Mouse (Mus musculus): ENCODE measurements around the gene Vav1. TPM values are rescaled to one million over a fixed set of nuclear protein-coding genes. Genes with fewer than 3 reads are reported as not detected.

The Vav1 gene
- polyA plus RNA-seq, 1 experiment from 2014 or later: 14.1 TPM

GRCm38 (mm10) chr17:57305593-57305992 is 26.7 kb downstream of the Vav1 start:
- no peak overlapping the region for H3K4me2 ChIP-seq (ENCODE audit: low read depth, low read length)
- no peaks in the 10 kb centered on the region for H3K9me3 ChIP-seq (ENCODE audit: low read length)
- TF ChIP-seq EP300 (IDR thresholded peaks at IDR 0.05; ENCODE audit: low read depth) (no peak), CTCF (IDR thresholded peaks at IDR 0.05; ENCODE audit: low read depth) (no peak)
- WGBS (ENCODE audit: insufficient replicate concordance): 69% methylated on average over 4 of the region's 4 CpGs
- no peaks in the 10 kb centered on the region for H3K27me3 ChIP-seq (ENCODE audit: insufficient read depth, low read length)
- ATAC-seq (no peak), DNase-seq (peak; percentile 40)
- H3K4me1 ChIP-seq (ENCODE audit: insufficient read depth): no peaks in the 10 kb centered on the region
- H3K9ac ChIP-seq (replicated peaks): no peak overlapping the region
- no peak overlapping the region for H3K27ac ChIP-seq (ENCODE audit: low read depth)
- H3K36me3 ChIP-seq (replicated peaks; ENCODE audit: insufficient read depth, low read length): peaks cover 21% of the 10 kb centered on the region
- H3K4me3 ChIP-seq (ENCODE audit: low read depth, low read length): no peak overlapping the region

DNA sequence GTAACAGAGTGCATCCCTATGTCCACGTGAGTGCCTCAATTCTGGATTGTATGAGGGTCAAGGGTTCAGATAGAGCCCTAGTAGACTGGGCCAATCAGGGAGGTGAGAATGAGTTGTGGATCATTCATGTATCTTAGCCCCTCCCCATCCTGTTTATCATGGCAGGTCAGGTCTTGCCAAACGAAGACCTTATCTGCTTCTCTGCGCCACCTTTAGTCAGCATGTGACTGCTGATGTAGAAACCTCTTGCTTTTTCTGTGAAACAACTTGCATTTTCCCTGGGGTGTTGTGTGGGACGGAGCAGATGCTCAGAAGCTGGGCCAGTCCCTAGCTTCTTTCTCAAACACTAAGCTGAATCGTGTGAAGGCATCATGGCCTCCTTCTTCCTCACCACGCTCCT is 28.2 kb downstream of the Vav1 start:
- Histone ChIP-seq H3K9ac (replicated peaks) (no peak overlapping the region), H3K27me3 (ENCODE audit: insufficient read depth, low read length) (no peaks in the 10 kb centered on the region), H3K4me2 (ENCODE audit: low read depth, low read length) (no peak overlapping the region), H3K9me3 (ENCODE audit: low read length) (no peaks in the 10 kb centered on the region), H3K4me3 (ENCODE audit: low read depth, low read length) (no peak overlapping the region), H3K27ac (ENCODE audit: low read depth) (no peak overlapping the region), H3K4me1 (ENCODE audit: insufficient read depth) (no peaks in the 10 kb centered on the region), H3K36me3 (replicated peaks; ENCODE audit: insufficient read depth, low read length) (peaks cover 24% of the 10 kb centered on the region)
- 63% methylated on average over 6 of the region's 6 CpGs for WGBS (ENCODE audit: insufficient replicate concordance)
- ATAC-seq (no peak), DNase-seq (no peak)
- TF ChIP-seq EP300 (IDR thresholded peaks at IDR 0.05; ENCODE audit: low read depth): no peak
- TF ChIP-seq CTCF (IDR thresholded peaks at IDR 0.05; ENCODE audit: low read depth): no peak

- no peak for ATAC-seq
- TF ChIP-seq CTCF (IDR thresholded peaks at IDR 0.05; ENCODE audit: low read depth): no peak
- no peak for TF ChIP-seq EP300 (IDR thresholded peaks at IDR 0.05; ENCODE audit: low read depth)
- no peaks in the 10 kb centered on the region for H3K9me3 ChIP-seq (ENCODE audit: low read length)
- 54% methylated on average over 13 of the region's 13 CpGs for WGBS (ENCODE audit: insufficient replicate concordance)
- peaks cover 10% of the 10 kb centered on the region for H3K36me3 ChIP-seq (replicated peaks; ENCODE audit: insufficient read depth, low read length)
- no peak for DNase-seq
- H3K4me3 ChIP-seq (ENCODE audit: low read depth, low read length): no peak overlapping the region
- no peaks in the 10 kb centered on the region for H3K4me1 ChIP-seq (ENCODE audit: insufficient read depth)
- no peaks in the 10 kb centered on the region for H3K27me3 ChIP-seq (ENCODE audit: insufficient read depth, low read length)
- no peak overlapping the region for H3K27ac ChIP-seq (ENCODE audit: low read depth)
- H3K4me2 ChIP-seq (ENCODE audit: low read depth, low read length): no peak overlapping the region
- no peak overlapping the region for H3K9ac ChIP-seq (replicated peaks)
Measured at GRCm38 (mm10) chr17:57311801-57312200, 32.9 kb downstream of the Vav1 start.

DNA sequence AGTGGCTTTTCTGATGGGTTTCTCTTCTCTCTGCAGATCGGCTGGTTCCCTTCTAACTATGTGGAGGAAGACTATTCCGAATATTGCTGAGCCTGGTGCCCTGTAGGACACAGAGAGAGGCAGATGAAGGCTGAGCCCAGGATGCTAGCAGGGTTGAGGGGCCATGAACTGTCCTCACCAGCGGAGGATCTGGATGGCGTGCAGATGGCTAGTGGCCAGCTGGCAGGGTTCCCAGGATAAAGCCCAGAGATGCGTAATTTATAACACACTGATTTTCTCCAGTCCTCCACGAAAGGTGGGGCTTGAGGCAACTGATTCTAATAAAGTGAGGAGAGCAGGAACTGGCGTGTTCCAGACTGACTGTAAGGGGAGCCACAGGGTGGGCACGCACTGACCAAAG is 48.7 kb downstream of the Vav1 start:
- DNase-seq (peak; percentile 38), ATAC-seq (no peak)
- Histone ChIP-seq H3K36me3 (replicated peaks; ENCODE audit: insufficient read depth, low read length) (peaks cover 16% of the 10 kb centered on the region; the same call in 1 of the 2 replicates), H3K9ac (replicated peaks) (no peak overlapping the region), H3K9me3 (ENCODE audit: low read length) (no peaks in the 10 kb centered on the region), H3K4me2 (ENCODE audit: low read depth, low read length) (no peak overlapping the region), H3K4me1 (ENCODE audit: insufficient read depth) (0 out of 2 replicates have a peak, but pooled peaks cover 4% of the 10 kb centered on the region), H3K4me3 (ENCODE audit: low read depth, low read length) (no peak overlapping the region), H3K27me3 (ENCODE audit: insufficient read depth, low read length) (no peaks in the 10 kb centered on the region), H3K27ac (ENCODE audit: low read depth) (no peak overlapping the region)
- TF ChIP-seq EP300 (IDR thresholded peaks at IDR 0.05; ENCODE audit: low read depth) (no peak), CTCF (IDR thresholded peaks at IDR 0.05; ENCODE audit: low read depth) (no peak)
- WGBS (ENCODE audit: insufficient replicate concordance): 62% methylated on average over 8 of the region's 8 CpGs

- 0 out of 2 replicates have a peak, but pooled peaks cover 4% of the 10 kb centered on the region for H3K4me1 ChIP-seq (ENCODE audit: insufficient read depth)
- no peak overlapping the region for H3K4me3 ChIP-seq (ENCODE audit: low read depth, low read length)
- no peak overlapping the region for H3K9ac ChIP-seq (replicated peaks)
- DNase-seq (no peak), ATAC-seq (peak; percentile 32; the same call in 1 of the 2 replicates)
- peaks cover 13% of the 10 kb centered on the region; the same call in 1 of the 2 replicates for H3K36me3 ChIP-seq (replicated peaks; ENCODE audit: insufficient read depth, low read length)
- no peak overlapping the region for H3K4me2 ChIP-seq (ENCODE audit: low read depth, low read length)
- H3K27me3 ChIP-seq (ENCODE audit: insufficient read depth, low read length): no peaks in the 10 kb centered on the region
- no peak overlapping the region for H3K27ac ChIP-seq (ENCODE audit: low read depth)
- TF ChIP-seq CTCF (IDR thresholded peaks at IDR 0.05; ENCODE audit: low read depth) (no peak), EP300 (IDR thresholded peaks at IDR 0.05; ENCODE audit: low read depth) (no peak)
- no peaks in the 10 kb centered on the region for H3K9me3 ChIP-seq (ENCODE audit: low read length)
- 46% methylated on average over 5 of the region's 6 CpGs for WGBS (ENCODE audit: insufficient replicate concordance)
Measured at GRCm38 (mm10) chr17:57328944-57329343, 50.0 kb downstream of the Vav1 start.

DNA sequence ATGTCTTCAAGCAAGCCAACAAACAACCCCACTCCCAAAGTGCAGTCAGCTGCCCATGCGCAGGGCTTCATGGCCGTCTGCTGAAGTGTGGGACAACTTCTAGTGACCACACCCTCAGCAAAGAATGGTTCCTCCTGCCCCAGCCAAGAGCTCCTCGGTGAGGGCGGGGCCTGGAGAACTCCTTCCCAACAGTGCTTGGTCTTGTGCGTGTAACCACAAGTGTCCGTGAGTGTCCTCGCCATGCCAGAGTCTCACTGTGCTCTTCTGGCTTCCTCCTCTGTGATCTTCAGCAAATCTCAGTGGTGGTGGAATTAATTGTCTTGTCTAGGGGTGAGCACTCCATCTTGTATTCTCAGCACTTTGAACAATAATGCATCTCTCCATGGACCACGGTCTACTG is 52.1 kb downstream of the Vav1 start:
- WGBS (ENCODE audit: insufficient replicate concordance): 54% methylated on average over 8 of the region's 8 CpGs
- no peak for TF ChIP-seq EP300 (IDR thresholded peaks at IDR 0.05; ENCODE audit: low read depth)
- TF ChIP-seq CTCF (IDR thresholded peaks at IDR 0.05; ENCODE audit: low read depth): no peak

More for the DNA sequence above, 52.1 kb downstream of the Vav1 start:
- Histone ChIP-seq H3K4me1 (ENCODE audit: insufficient read depth) (peaks cover 6% of the 10 kb centered on the region; the same call in 1 of the 2 replicates), H3K9ac (replicated peaks) (no peak overlapping the region), H3K27me3 (ENCODE audit: insufficient read depth, low read length) (no peaks in the 10 kb centered on the region), H3K4me2 (ENCODE audit: low read depth, low read length) (no peak overlapping the region), H3K9me3 (ENCODE audit: low read length) (no peaks in the 10 kb centered on the region), H3K4me3 (ENCODE audit: low read depth, low read length) (no peak overlapping the region), H3K27ac (ENCODE audit: low read depth) (no peak overlapping the region), H3K36me3 (replicated peaks; ENCODE audit: insufficient read depth, low read length) (peaks cover 7% of the 10 kb centered on the region; the same call in 1 of the 2 replicates)
- DNase-seq (peak; percentile 28), ATAC-seq (no peak)
